Mouse (Mus musculus) lung, adult 2 months (tissue): Measurements from ENCODE around the gene Allc.

Source experiments
- CTCF ChIP-seq: fragments of 200-500 bp; IDR thresholded peaks from 2 replicates; pipeline ENCODE4 v1.5.1; 2011; ENCODE audit warnings: mild to moderate bottlenecking, low read length, control low read depth; ENCODE audit not compliant: insufficient read depth
- POLR2A ChIP-seq: fragments of 200-500 bp; IDR thresholded peaks from 2 replicates; pipeline ENCODE4 v1.6.1; 2011; ENCODE audit warnings: low read depth, mild to moderate bottlenecking, control low read depth, low read length, borderline replicate concordance; ENCODE audit errors: extremely low read depth

DNA sequence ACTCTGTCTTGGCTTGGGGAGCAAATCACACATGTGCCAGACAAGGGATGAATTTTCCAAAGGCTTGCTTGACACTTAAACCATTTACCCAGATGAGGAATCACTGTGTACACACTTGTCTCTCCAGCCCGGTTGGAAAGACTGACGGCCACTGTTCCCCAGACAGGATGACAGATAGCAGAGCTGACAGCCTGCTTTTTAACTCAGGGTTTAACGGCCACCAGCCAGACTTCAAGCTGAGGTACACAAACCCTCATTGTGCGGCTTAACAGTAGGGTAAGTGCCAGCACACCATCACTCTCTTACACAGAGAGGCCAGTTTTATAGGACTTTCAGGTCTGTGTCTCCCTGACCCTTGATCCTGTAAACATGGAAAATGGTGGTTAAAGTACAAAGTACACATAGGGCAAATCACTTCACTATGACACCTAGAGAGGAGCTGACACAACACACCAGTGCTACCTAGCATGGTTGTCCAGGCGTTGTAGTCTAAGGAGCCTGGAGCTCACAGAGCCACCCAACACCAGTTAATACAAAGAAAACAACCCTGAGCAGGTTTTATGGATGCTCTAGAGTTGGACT, 72.5 kb downstream of the Allc start:
- no peak for TF ChIP-seq POLR2A
- TF ChIP-seq CTCF = no peak
